Mouse (Mus musculus): ENCODE data around the gene Adat3. TPM values are rescaled to one million over a fixed set of nuclear protein-coding genes. Genes with fewer than 3 reads are reported as not detected.

Adat3 gene
- polyA plus RNA-seq, 1 experiment: 3.2 TPM

GRCm38 (mm10) chr10:80575925-80576324, 26.8 kb upstream of the Adat3 start:
- no peak overlapping the region; the same call in 1 of the 2 replicates for H3K27ac ChIP-seq (ENCODE audit: control insufficient read depth, insufficient read depth, low read depth, low read length, poor library complexity)
- peak overlapping the region; percentile 86 for H3K4me3 ChIP-seq (replicated peaks; ENCODE audit: control insufficient read depth, low read depth, low read length)
- H3K4me1 ChIP-seq (ENCODE audit: control insufficient read depth, insufficient read depth, low read length): peaks cover 15% of the 10 kb centered on the region
- WGBS: 11% methylated on average over 17 of the region's 17 CpGs
- no peak for TF ChIP-seq CTCF (IDR thresholded peaks at IDR 0.05; ENCODE audit: control insufficient read depth, insufficient read depth, low read length)
- TF ChIP-seq POLR2A (IDR thresholded peaks at IDR 0.05; ENCODE audit: borderline replicate concordance, control insufficient read depth, low read depth, low read length): no peak

GRCm38 (mm10) chr10:80576351-80577194, 26.1 kb upstream of the Adat3 start:
- H3K4me1 ChIP-seq (ENCODE audit: control insufficient read depth, insufficient read depth, low read length): peaks cover 13% of the 10 kb centered on the region
- TF ChIP-seq CTCF (IDR thresholded peaks at IDR 0.05; ENCODE audit: control insufficient read depth, insufficient read depth, low read length): no peak
- TF ChIP-seq POLR2A (IDR thresholded peaks at IDR 0.05; ENCODE audit: borderline replicate concordance, control insufficient read depth, low read depth, low read length): no peak

GRCm38 (mm10) chr10:80577195-80578130, 25.2 kb upstream of the Adat3 start, which contains the start of gene Klf16:
Gene Klf16 (minus strand): TSS chr10:80577321.
- H3K4me1 ChIP-seq (ENCODE audit: control insufficient read depth, insufficient read depth, low read length): peaks cover 10% of the 10 kb centered on the region

More at GRCm38 (mm10) chr10:80576351-80577194, 26.1 kb upstream of the Adat3 start:
- Histone ChIP-seq H3K27ac (ENCODE audit: control insufficient read depth, insufficient read depth, low read depth, low read length, poor library complexity) (peak overlapping the region; percentile 93), H3K4me3 (replicated peaks; ENCODE audit: control insufficient read depth, low read depth, low read length) (peak overlapping the region; percentile 89)
- under 1% methylated on average over 84 of the region's 96 CpGs for WGBS

GRCm38 (mm10) chr10:80578131-80578750, 24.4 kb upstream of the Adat3 start:
- TF ChIP-seq POLR2A (IDR thresholded peaks at IDR 0.05; ENCODE audit: borderline replicate concordance, control insufficient read depth, low read depth, low read length) (peak; percentile 52; the same call in 1 of the 2 replicates), CTCF (IDR thresholded peaks at IDR 0.05; ENCODE audit: control insufficient read depth, insufficient read depth, low read length) (peak; percentile 80)
- peak overlapping the region; percentile 89 for H3K4me3 ChIP-seq (replicated peaks; ENCODE audit: control insufficient read depth, low read depth, low read length)
- peak overlapping the region; percentile 62 for H3K27ac ChIP-seq (ENCODE audit: control insufficient read depth, insufficient read depth, low read depth, low read length, poor library complexity)
- WGBS: under 1% methylated on average over 29 of the region's 29 CpGs
- H3K4me1 ChIP-seq (ENCODE audit: control insufficient read depth, insufficient read depth, low read length): peaks cover 10% of the 10 kb centered on the region

More at GRCm38 (mm10) chr10:80577195-80578130, 25.2 kb upstream of the Adat3 start, which contains the start of gene Klf16:
- Histone ChIP-seq H3K4me3 (replicated peaks; ENCODE audit: control insufficient read depth, low read depth, low read length) (peak within 1 kb of the TSS; percentile 89), H3K27ac (ENCODE audit: control insufficient read depth, insufficient read depth, low read depth, low read length, poor library complexity) (peak within 1 kb of the TSS; percentile 93)
- TF ChIP-seq POLR2A (IDR thresholded peaks at IDR 0.05; ENCODE audit: borderline replicate concordance, control insufficient read depth, low read depth, low read length) (peak; percentile 61; the same call in 1 of the 2 replicates), CTCF (IDR thresholded peaks at IDR 0.05; ENCODE audit: control insufficient read depth, insufficient read depth, low read length) (no peak)
- under 1% methylated on average over 75 of the region's 97 CpGs for WGBS

- 3% methylated on average over 8 of the region's 8 CpGs for WGBS
- peaks cover 7% of the 10 kb centered on the region for H3K4me1 ChIP-seq (ENCODE audit: control insufficient read depth, insufficient read depth, low read length)
- H3K4me3 ChIP-seq (replicated peaks; ENCODE audit: control insufficient read depth, low read depth, low read length): peak overlapping the region; percentile 49
- peak overlapping the region; percentile 62 for H3K27ac ChIP-seq (ENCODE audit: control insufficient read depth, insufficient read depth, low read depth, low read length, poor library complexity)
- no peak for TF ChIP-seq POLR2A (IDR thresholded peaks at IDR 0.05; ENCODE audit: borderline replicate concordance, control insufficient read depth, low read depth, low read length)
- TF ChIP-seq CTCF (IDR thresholded peaks at IDR 0.05; ENCODE audit: control insufficient read depth, insufficient read depth, low read length): peak; percentile 77
These were observed 23.8 kb upstream of the Adat3 start for GRCm38 (mm10) chr10:80578911-80579310.

GRCm38 (mm10) chr10:80583047-80583446, 19.6 kb upstream of the Adat3 start:
- Histone ChIP-seq H3K4me1 (ENCODE audit: control insufficient read depth, insufficient read depth, low read length) (peaks cover 5% of the 10 kb centered on the region), H3K4me3 (replicated peaks; ENCODE audit: control insufficient read depth, low read depth, low read length) (no peak overlapping the region), H3K27ac (ENCODE audit: control insufficient read depth, insufficient read depth, low read depth, low read length, poor library complexity) (no peak overlapping the region)
- 74% methylated on average over 5 of the region's 5 CpGs for WGBS
- no peak for TF ChIP-seq CTCF (IDR thresholded peaks at IDR 0.05; ENCODE audit: control insufficient read depth, insufficient read depth, low read length)
- no peak for TF ChIP-seq POLR2A (IDR thresholded peaks at IDR 0.05; ENCODE audit: borderline replicate concordance, control insufficient read depth, low read depth, low read length)

- H3K4me3 ChIP-seq (replicated peaks; ENCODE audit: control insufficient read depth, low read depth, low read length): no peak overlapping the region
- peaks cover 2% of the 10 kb centered on the region for H3K4me1 ChIP-seq (ENCODE audit: control insufficient read depth, insufficient read depth, low read length)
- H3K27ac ChIP-seq (ENCODE audit: control insufficient read depth, insufficient read depth, low read depth, low read length, poor library complexity): no peak overlapping the region
- TF ChIP-seq CTCF (IDR thresholded peaks at IDR 0.05; ENCODE audit: control insufficient read depth, insufficient read depth, low read length): no peak
- TF ChIP-seq POLR2A (IDR thresholded peaks at IDR 0.05; ENCODE audit: borderline replicate concordance, control insufficient read depth, low read depth, low read length): no peak
- WGBS: 67% methylated on average over 12 of the region's 12 CpGs
These were observed 18.6 kb upstream of the Adat3 start for GRCm38 (mm10) chr10:80584045-80584488.

All from bone marrow, adult 2 months (tissue).